Mouse (Mus musculus): ENCODE results near the gene Mcm10. TPM values are rescaled to one million over a fixed set of nuclear protein-coding genes. Genes with fewer than 3 reads are reported as not detected.
"Not testable (repeated sequence)": the region's sequence is repeated elsewhere in the genome, so short reads cannot be mapped to it uniquely, and the experiment has no call there.

Gene Mcm10
- polyA plus RNA-seq, 1 experiment from 2014 or later, result 4.5 TPM

- Histone ChIP-seq H3K9ac (no peak within 1 kb of the TSS), H3K27ac (no peak within 1 kb of the TSS), H3K4me3 (replicated peaks; ENCODE audit: low read length) (no peak within 1 kb of the TSS), H3K9me3 (ENCODE audit: control insufficient read depth, low read length) (no peaks in the 10 kb centered on the region), H3K4me1 (replicated peaks; ENCODE audit: control insufficient read depth, insufficient read depth, low read length) (no peaks in the 10 kb centered on the region), H3K4me2 (replicated peaks) (no peak within 1 kb of the TSS), H3K36me3 (replicated peaks; ENCODE audit: control insufficient read depth, insufficient read depth) (no peaks in the 10 kb centered on the region), H3K27me3 (ENCODE audit: control insufficient read depth, insufficient read depth, low read length) (no peaks in the 10 kb centered on the region)
- 74% methylated on average over 5 of the region's 5 CpGs for WGBS
- no peak for ATAC-seq (ENCODE audit: low FRiP score)
- DNase-seq (ENCODE audit: low spot score), result no peak
Measured at GRCm38 (mm10) chr2:4975807-4976206, 36.8 kb downstream of the Mcm10 start, which contains the start of gene Ucma. Ucma (plus strand) TSS chr2:4976122.

- DNase-seq (ENCODE audit: low spot score), result no peak
- Histone ChIP-seq H3K4me2 (replicated peaks) (no peak overlapping the region), H3K27ac (no peak overlapping the region), H3K9ac (no peak overlapping the region), H3K4me1 (replicated peaks; ENCODE audit: control insufficient read depth, insufficient read depth, low read length) (no peaks in the 10 kb centered on the region), H3K36me3 (replicated peaks; ENCODE audit: control insufficient read depth, insufficient read depth) (no peaks in the 10 kb centered on the region), H3K9me3 (ENCODE audit: control insufficient read depth, low read length) (no peaks in the 10 kb centered on the region), H3K27me3 (ENCODE audit: control insufficient read depth, insufficient read depth, low read length) (no peaks in the 10 kb centered on the region), H3K4me3 (replicated peaks; ENCODE audit: low read length) (no peak overlapping the region)
- ATAC-seq (ENCODE audit: low FRiP score), result no peak
- 87% methylated on average over 1 of the region's 2 CpGs for WGBS
Measured at GRCm38 (mm10) chr2:4969083-4969482, 43.5 kb downstream of the Mcm10 start.

- ATAC-seq (ENCODE audit: low FRiP score) (no peak), DNase-seq (ENCODE audit: low spot score) (no peak)
- no peak overlapping the region for H3K4me3 ChIP-seq (replicated peaks; ENCODE audit: low read length)
- no peaks in the 10 kb centered on the region for H3K36me3 ChIP-seq (replicated peaks; ENCODE audit: control insufficient read depth, insufficient read depth)
- no peak overlapping the region for H3K9ac ChIP-seq
- no peak overlapping the region for H3K4me2 ChIP-seq (replicated peaks)
- no peaks in the 10 kb centered on the region for H3K9me3 ChIP-seq (ENCODE audit: control insufficient read depth, low read length)
- no peaks in the 10 kb centered on the region for H3K27me3 ChIP-seq (ENCODE audit: control insufficient read depth, insufficient read depth, low read length)
- H3K27ac ChIP-seq, result no peak overlapping the region
- H3K4me1 ChIP-seq (replicated peaks; ENCODE audit: control insufficient read depth, insufficient read depth, low read length), result no peaks in the 10 kb centered on the region
- 89% methylated on average over 2 of the region's 2 CpGs for WGBS
Measured at GRCm38 (mm10) chr2:4967806-4968205, 44.8 kb downstream of the Mcm10 start.

GRCm38 (mm10) chr2:4958039-4958438, 54.6 kb downstream of the Mcm10 start:
- H3K4me3 ChIP-seq (replicated peaks; ENCODE audit: low read length), result no peak overlapping the region
- H3K36me3 ChIP-seq (replicated peaks; ENCODE audit: control insufficient read depth, insufficient read depth), result no peaks in the 10 kb centered on the region
- H3K4me2 ChIP-seq (replicated peaks), result no peak overlapping the region
- no peaks in the 10 kb centered on the region for H3K4me1 ChIP-seq (replicated peaks; ENCODE audit: control insufficient read depth, insufficient read depth, low read length)
- no peak overlapping the region for H3K27ac ChIP-seq
- H3K27me3 ChIP-seq (ENCODE audit: control insufficient read depth, insufficient read depth, low read length), result no peaks in the 10 kb centered on the region
- no peak for ATAC-seq (ENCODE audit: low FRiP score)
- H3K9me3 ChIP-seq (ENCODE audit: control insufficient read depth, low read length), result no peaks in the 10 kb centered on the region
- H3K9ac ChIP-seq, result no peak overlapping the region
- WGBS, result 93% methylated on average over 12 of the region's 12 CpGs
- no peak for DNase-seq (ENCODE audit: low spot score)

GRCm38 (mm10) chr2:4954216-4954760, 58.3 kb downstream of the Mcm10 start:
- H3K27me3 ChIP-seq (ENCODE audit: control insufficient read depth, insufficient read depth, low read length), result no peaks in the 10 kb centered on the region
- H3K4me3 ChIP-seq (replicated peaks; ENCODE audit: low read length), result no peak overlapping the region
- H3K27ac ChIP-seq, result no peak overlapping the region
- 91% methylated on average over 6 of the region's 6 CpGs for WGBS
- DNase-seq (ENCODE audit: low spot score) (peak; percentile 10), ATAC-seq (ENCODE audit: low FRiP score) (no peak)
- H3K4me2 ChIP-seq (replicated peaks), result no peak overlapping the region
- no peaks in the 10 kb centered on the region for H3K36me3 ChIP-seq (replicated peaks; ENCODE audit: control insufficient read depth, insufficient read depth)
- no peak overlapping the region for H3K9ac ChIP-seq
- no peaks in the 10 kb centered on the region for H3K4me1 ChIP-seq (replicated peaks; ENCODE audit: control insufficient read depth, insufficient read depth, low read length)
- no peaks in the 10 kb centered on the region for H3K9me3 ChIP-seq (ENCODE audit: control insufficient read depth, low read length)

- Histone ChIP-seq H3K4me2 (replicated peaks) (no peak overlapping the region), H3K9ac (no peak overlapping the region), H3K36me3 (replicated peaks; ENCODE audit: control insufficient read depth, insufficient read depth) (no peaks in the 10 kb centered on the region), H3K9me3 (ENCODE audit: control insufficient read depth, low read length) (no peaks in the 10 kb centered on the region), H3K27ac (no peak overlapping the region), H3K4me3 (replicated peaks; ENCODE audit: low read length) (no peak overlapping the region), H3K4me1 (replicated peaks; ENCODE audit: control insufficient read depth, insufficient read depth, low read length) (no peaks in the 10 kb centered on the region), H3K27me3 (ENCODE audit: control insufficient read depth, insufficient read depth, low read length) (no peaks in the 10 kb centered on the region)
- ATAC-seq (ENCODE audit: low FRiP score) (no peak), DNase-seq (ENCODE audit: low spot score) (no peak)
- 89% methylated on average over 2 of the region's 2 CpGs for WGBS
Measured at GRCm38 (mm10) chr2:4950986-4951385, 61.6 kb downstream of the Mcm10 start.

GRCm38 (mm10) chr2:4949691-4950090, 62.9 kb downstream of the Mcm10 start:
- H3K4me2 ChIP-seq (replicated peaks); H3K36me3 ChIP-seq (replicated peaks; ENCODE audit: control insufficient read depth, insufficient read depth); H3K9ac ChIP-seq; H3K9me3 ChIP-seq (ENCODE audit: control insufficient read depth, low read length); ATAC-seq (ENCODE audit: low FRiP score); H3K27ac ChIP-seq; H3K27me3 ChIP-seq (ENCODE audit: control insufficient read depth, insufficient read depth, low read length); H3K4me1 ChIP-seq (replicated peaks; ENCODE audit: control insufficient read depth, insufficient read depth, low read length); H3K4me3 ChIP-seq (replicated peaks; ENCODE audit: low read length): not testable (repeated sequence)
- DNase-seq (ENCODE audit: low spot score), result peak; percentile 13
- 92% methylated on average over 8 of the region's 8 CpGs for WGBS

- Histone ChIP-seq H3K27me3 (ENCODE audit: control insufficient read depth, insufficient read depth, low read length) (no peaks in the 10 kb centered on the region), H3K9me3 (ENCODE audit: control insufficient read depth, low read length) (peaks cover 7% of the 10 kb centered on the region; the same call in 1 of the 2 replicates), H3K4me1 (replicated peaks; ENCODE audit: control insufficient read depth, insufficient read depth, low read length) (no peaks in the 10 kb centered on the region), H3K4me2 (replicated peaks) (no peak overlapping the region), H3K27ac (no peak overlapping the region), H3K4me3 (replicated peaks; ENCODE audit: low read length) (no peak overlapping the region), H3K9ac (no peak overlapping the region), H3K36me3 (replicated peaks; ENCODE audit: control insufficient read depth, insufficient read depth) (peaks cover 20% of the 10 kb centered on the region)
- no peak for DNase-seq (ENCODE audit: low spot score)
- 91% methylated on average over 11 of the region's 11 CpGs for WGBS
- ATAC-seq (ENCODE audit: low FRiP score), result no peak
Measured at GRCm38 (mm10) chr2:4940861-4941260, 71.7 kb downstream of the Mcm10 start.

Measured in hindbrain, embryonic 14.5 days (tissue).